In the genomic region with DNA sequence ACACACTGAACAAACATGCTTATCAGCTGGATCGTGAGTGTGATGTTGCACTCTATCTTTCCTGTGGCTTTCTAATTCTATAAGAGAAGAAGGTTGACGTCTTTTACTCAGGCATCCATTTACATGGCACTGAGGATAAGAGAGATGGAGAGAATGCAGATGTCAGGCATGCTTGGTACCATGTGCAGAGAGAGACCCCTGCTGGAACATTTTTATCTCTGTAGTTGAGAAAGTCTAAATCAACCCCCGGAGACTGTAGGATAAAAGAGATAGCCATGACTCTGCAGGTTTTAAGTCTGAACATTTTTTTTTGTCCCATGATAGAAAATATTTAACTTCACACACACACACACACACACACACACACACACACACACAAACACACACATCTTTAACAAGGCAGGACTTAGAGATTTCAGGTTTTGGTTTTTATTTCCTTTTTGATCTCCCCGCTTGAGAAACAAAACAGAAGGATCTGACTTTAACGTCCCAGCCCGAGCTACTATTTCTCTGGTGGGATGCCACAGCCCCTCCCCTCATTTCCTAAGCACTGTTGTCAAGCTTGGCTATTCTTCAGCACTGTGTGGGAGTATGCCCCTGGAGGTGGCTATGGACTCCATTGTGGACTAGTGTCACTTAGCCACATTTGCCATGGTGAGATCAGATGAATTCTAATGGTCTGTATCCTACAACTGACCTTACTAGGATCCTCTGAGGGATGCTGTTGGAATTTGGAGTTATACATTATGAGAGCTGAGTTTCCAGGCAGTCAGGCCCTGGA, we compare ENCODE assay signal across 7 mouse cellular contexts. TPM values are rescaled to one million over a fixed set of nuclear protein-coding genes. Genes with fewer than 3 reads are reported as not detected.
DNase-seq lines count a peak whose midpoint lies in the region; ATAC-seq and TF ChIP-seq lines count a peak whose summit lies in the region.

No protein-coding gene starts in this region.

- H3K4me3 ChIP-seq in kidney, embryonic 14.5 days (ENCODE audit: low read length), result no peak overlapping the region
- no peak overlapping the region for H3K4me3 ChIP-seq in liver, postnatal 0 days (ENCODE audit: low read depth, low read length)

- no peak overlapping the region for H3K9ac ChIP-seq in kidney, embryonic 14.5 days (ENCODE audit: low read depth, low read length)
- H3K9ac ChIP-seq in liver, postnatal 0 days (replicated peaks), result no peak overlapping the region

- no peaks in the 10 kb centered on the region for H3K27me3 ChIP-seq in kidney, embryonic 14.5 days (ENCODE audit: control insufficient read depth, insufficient read depth, low read length)
- H3K27me3 ChIP-seq in liver, postnatal 0 days (ENCODE audit: insufficient read depth, low read length), result no peaks in the 10 kb centered on the region

- H3K36me3 ChIP-seq in kidney, embryonic 14.5 days (ENCODE audit: control insufficient read depth, insufficient read depth, low read length), result no peaks in the 10 kb centered on the region
- H3K36me3 ChIP-seq in liver, postnatal 0 days (replicated peaks; ENCODE audit: insufficient read depth, low read length), result no peaks in the 10 kb centered on the region

- H3K4me1 ChIP-seq in kidney, embryonic 14.5 days (ENCODE audit: control insufficient read depth, insufficient read depth, low read length), result no peaks in the 10 kb centered on the region
- no peaks in the 10 kb centered on the region for H3K4me1 ChIP-seq in liver, postnatal 0 days (ENCODE audit: insufficient read depth)

- peak; percentile 79 for DNase-seq in 416B (ENCODE audit: low read depth)
- peak; percentile 19 to 46 for DNase-seq in CD8-positive naive resting alpha-beta T cell, adult 2 months (ENCODE audit: low read depth in 2 of 2, low spot score in 2 of 2)
- peak; percentile 86 for DNase-seq in cerebellum, adult 9-10 months
- peak; percentile 26 to 38 for DNase-seq in heart, adult 9 months (ENCODE audit: low spot score in 2 of 2)
- peak; percentile 29 for DNase-seq in liver, postnatal 0 days
- DNase-seq in right cerebral cortex, postnatal 10 days (ENCODE audit: low spot score in 2 of 2), result peak; percentile 67

- TF ChIP-seq EP300 in liver, postnatal 0 days (IDR thresholded peaks at IDR 0.05; ENCODE audit: low read depth), result 0 out of 2 replicates have a peak, but pooled peaks have one; percentile 34

- TF ChIP-seq CTCF in liver, postnatal 0 days (IDR thresholded peaks at IDR 0.05; ENCODE audit: low read depth), result peak; percentile 76

- peak; percentile 73 for ATAC-seq in kidney, embryonic 14.5 days (ENCODE audit: low FRiP score, low TSS enrichment)
- peak; percentile 67; the same call in 1 of the 2 replicates for ATAC-seq in liver, postnatal 0 days

- no peak overlapping the region for H3K4me2 ChIP-seq in kidney, embryonic 14.5 days (replicated peaks; ENCODE audit: low read depth, low read length)
- H3K4me2 ChIP-seq in liver, postnatal 0 days (ENCODE audit: low read depth, low read length), result 0 out of 2 replicates have a peak overlapping the region, but pooled peaks have one; percentile 1

- WGBS in kidney, embryonic 14.5 days, result 33% methylated on average over 6 of the region's 6 CpGs
- 18% methylated on average over 6 of the region's 6 CpGs for WGBS in liver, postnatal 0 days (ENCODE audit: insufficient replicate concordance)

- no peak overlapping the region for H3K27ac ChIP-seq in kidney, embryonic 14.5 days (ENCODE audit: low read depth, low read length)
- no peak overlapping the region for H3K27ac ChIP-seq in liver, postnatal 0 days (ENCODE audit: low read depth)

- no peaks in the 10 kb centered on the region for H3K9me3 ChIP-seq in kidney, embryonic 14.5 days (ENCODE audit: control insufficient read depth, low read length)
- no peaks in the 10 kb centered on the region for H3K9me3 ChIP-seq in liver, postnatal 0 days (ENCODE audit: low read length)

RNA-seq across cellular contexts. Expression of a gene that starts 55.6 kb away (rescaled TPM):
- 4.4 and 4.6 TPM in 2 replicates for polyA plus RNA-seq in kidney, embryonic 14.5 days (2014; fragmentation: Nextera tagmentation; extraction: Ambion mirVana)
- 2.3 TPM in 2 replicates for polyA plus RNA-seq in liver, postnatal 0 days (2015; fragmentation: Nextera tagmentation; extraction: Ambion mirVana)

Comparison
In these comparisons a context has a peak if more than half of its experiments do, and no peak if none do; other contexts are left out.
1. DNase-seq: peak in every context shown above with its lines; median percentile 86 in cerebellum, adult 9-10 months; 79 in 416B; 67 in right cerebral cortex, postnatal 10 days; 32 in CD8-positive naive resting alpha-beta T cell, adult 2 months; 32 in heart, adult 9 months; 29 in liver, postnatal 0 days.